Mouse (Mus musculus): ENCODE results near the gene Tmem169.
"Not testable (repeated sequence)": the region's sequence is repeated elsewhere in the genome, so short reads cannot be mapped to it uniquely, and the experiment has no call there.

Gene Tmem169

DNA sequence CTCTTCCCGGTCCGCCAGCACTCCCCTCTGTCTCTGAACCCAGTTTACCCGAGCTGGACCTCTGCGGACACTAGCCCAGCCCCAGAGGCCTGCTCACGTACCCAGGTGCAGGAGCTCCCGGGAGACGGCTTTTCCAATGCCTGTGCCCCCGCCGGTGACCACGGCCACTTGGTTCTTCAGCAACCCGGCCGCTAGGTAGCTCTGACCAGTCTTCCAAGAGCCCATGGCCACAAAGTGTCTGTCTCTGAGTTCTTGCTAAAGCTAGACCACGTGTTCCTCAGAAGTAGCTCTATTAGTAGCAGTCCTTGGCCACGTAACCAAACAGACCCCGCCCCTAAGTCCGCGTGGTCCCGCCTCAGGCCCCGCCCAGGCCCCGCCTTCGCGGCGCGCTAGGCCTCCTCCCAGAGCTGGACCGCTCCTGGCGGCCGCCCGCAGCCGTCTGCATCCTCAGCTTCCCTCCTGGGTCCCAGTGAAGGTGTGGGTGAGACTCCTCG lies at the start of gene Tmem169, which contains the start of gene Pecr:
Gene Tmem169, plus strand, starts transcription at position 378 of the 494 bp plus-strand sequence.
Gene Pecr, minus strand, starts transcription at position 323 of the 494 bp plus-strand sequence.
- peak; percentile 85 to 94 for DNase-seq (ENCODE audit: low spot score in 2 of 2)

GRCm38 (mm10) chr1:72236363-72237006 lies 47.7 kb upstream of the Tmem169 start:
- peak in 1 of 2 experiments; percentile 69 for DNase-seq (ENCODE audit: low spot score in 2 of 2)

GRCm38 (mm10) chr1:72237007-72237775 lies 47.0 kb upstream of the Tmem169 start:
- peak; percentile 55 to 63 for DNase-seq (ENCODE audit: low spot score in 2 of 2)

DNA sequence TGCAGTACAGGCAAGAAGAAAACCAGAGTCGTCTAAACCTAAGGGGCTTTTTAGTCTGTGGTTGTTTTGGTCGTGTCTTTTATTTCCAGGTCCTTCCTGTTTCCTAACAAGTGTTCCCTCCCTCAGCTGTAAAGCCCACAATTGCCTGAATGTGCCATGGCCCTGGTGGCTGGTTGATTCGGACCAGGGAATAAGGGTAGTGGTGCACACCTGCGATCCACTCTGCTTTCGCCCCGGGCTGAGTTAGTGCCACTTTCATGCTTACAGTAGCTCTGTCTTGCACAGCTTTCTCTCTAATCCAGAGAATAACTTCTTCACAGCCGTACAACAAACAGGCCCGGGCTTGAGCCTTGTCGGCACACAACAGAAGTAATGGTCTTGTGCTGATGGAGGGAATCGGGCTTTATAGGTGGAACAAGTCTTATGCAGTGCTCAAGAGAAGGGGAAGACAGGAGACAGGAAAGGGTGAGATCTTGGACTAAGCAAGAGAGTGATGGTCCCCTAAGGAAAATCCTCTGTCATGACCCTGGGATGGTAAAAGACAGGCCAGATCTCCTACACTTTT lies 46.1 kb upstream of the Tmem169 start:
- DNase-seq (ENCODE audit: low spot score in 2 of 2): no peak

DNA sequence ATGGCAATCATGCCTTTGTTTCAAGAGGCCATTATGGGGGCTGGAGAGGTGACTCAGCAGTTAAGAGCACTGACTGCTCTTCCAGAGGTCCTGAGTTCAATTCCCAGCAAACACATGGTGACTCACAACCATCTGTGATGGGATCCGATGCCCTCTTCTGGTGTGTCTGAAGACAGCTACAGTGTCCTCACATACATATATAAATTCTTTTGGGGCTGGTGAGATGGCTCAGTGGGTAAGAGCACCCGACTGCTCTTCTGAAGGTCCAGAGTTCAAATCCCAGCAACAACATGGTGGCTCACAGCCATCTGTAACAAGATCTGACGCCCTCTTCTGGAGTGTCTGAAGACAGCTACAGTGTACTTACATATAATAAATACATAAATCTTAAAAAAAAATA lies 45.1 kb upstream of the Tmem169 start:
- DNase-seq (ENCODE audit: low spot score in 2 of 2): not testable (repeated sequence)

DNA sequence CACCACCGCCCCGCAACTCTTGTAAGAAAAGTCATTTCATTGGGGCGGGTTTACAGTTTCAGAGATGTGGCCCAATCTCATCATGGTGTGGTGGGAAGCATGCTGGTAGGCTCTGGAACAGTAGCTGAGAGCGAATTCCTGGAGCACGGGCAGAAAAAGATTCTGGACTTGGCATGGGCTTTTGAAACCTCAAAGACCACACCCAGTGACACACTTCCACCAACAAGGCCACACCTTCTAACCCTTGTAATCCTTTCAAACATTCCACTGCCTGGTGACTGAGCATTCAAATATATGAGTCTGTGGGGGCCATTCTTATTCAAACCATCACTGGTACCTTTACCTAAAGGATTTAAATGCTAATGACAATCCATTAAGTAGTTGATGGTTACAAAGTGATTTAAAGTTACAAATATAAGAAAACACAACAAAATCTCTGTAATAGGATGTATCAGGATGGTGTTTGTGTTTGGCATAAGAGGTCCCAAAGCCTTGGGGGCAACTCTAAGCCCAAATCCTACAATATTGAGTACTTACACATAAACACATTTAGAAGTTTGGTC lies 41.5 kb upstream of the Tmem169 start:
- DNase-seq (ENCODE audit: low spot score in 2 of 2): no peak

GRCm38 (mm10) chr1:72243656-72244316 lies 40.4 kb upstream of the Tmem169 start:
- DNase-seq (ENCODE audit: low spot score in 2 of 2): peak; percentile 87 to 96

GRCm38 (mm10) chr1:72244317-72245036 lies 39.7 kb upstream of the Tmem169 start:
- no peak for DNase-seq (ENCODE audit: low spot score in 2 of 2)

DNA sequence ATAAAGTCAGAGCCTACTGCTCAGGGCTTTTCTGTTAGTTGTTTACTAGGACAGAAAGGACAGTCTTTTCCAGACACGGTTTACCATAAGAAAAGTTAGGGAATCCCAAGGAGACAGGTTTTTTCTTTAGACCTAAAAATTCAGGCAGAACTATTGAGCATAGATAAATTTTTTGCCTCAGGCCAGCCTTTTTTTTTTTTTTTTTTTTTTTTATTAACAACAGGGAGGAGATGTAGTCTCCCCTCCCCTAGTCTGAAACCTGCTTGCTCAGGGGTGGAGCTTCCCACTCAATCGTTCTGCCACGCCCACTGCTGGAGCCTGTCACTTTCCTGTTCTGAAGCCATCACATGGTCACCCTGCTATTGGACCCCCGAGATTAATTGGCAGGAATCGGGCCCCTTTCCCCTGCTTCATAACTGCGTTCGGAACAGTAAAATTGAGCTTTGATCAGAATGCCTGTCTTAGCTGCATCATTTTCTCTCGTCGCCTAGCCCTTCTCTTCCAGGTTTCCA lies 35.9 kb upstream of the Tmem169 start:
- not testable (repeated sequence) for DNase-seq (ENCODE audit: low spot score in 2 of 2)

DNA sequence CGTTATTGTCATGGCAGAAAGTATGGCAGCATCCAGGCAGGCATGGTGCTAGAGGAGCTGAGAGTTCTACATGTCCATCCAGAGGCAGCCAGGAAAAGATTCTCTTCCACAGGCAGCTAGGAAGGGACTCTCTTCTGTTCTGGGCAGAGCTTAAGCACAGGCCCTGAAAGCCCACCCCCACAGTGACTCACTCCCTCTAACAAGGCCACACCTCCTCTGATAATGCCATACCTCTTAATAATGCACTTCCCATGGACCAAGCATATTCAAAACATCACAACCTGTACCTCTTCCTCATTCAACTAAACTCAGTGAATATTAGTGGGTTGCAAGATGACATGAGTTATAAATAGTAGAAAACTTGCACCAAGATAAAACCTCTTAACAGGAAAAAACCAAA lies 32.4 kb upstream of the Tmem169 start:
- DNase-seq (ENCODE audit: low spot score in 2 of 2): no peak

- DNase-seq (ENCODE audit: low spot score in 2 of 2): no peak
Observed at GRCm38 (mm10) chr1:72253881-72254491, 30.2 kb upstream of the Tmem169 start.

GRCm38 (mm10) chr1:72254545-72255061 lies 29.6 kb upstream of the Tmem169 start:
- DNase-seq (ENCODE audit: low spot score in 2 of 2): peak; percentile 61 to 86

- DNase-seq (ENCODE audit: low spot score in 2 of 2): peak in 1 of 2 experiments; percentile 52
Observed at GRCm38 (mm10) chr1:72255062-72255853, 28.9 kb upstream of the Tmem169 start.

DNA sequence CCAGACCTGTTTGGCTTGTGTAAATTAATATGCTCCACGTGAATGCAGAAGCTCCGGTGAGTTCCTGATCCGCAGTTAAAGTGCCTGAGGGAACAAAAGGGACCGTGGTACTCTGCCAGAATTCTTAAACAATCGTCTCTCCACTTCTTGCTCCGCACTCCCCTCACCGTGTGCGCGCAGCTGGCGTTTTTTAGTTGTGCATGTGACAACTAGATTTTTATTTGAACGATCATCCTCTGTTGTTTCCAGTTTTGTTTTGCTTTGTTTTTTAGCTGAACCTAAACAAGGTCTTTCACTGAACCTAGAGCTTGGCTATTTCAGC lies 28.4 kb upstream of the Tmem169 start:
- no peak for DNase-seq (ENCODE audit: low spot score in 2 of 2)

DNA sequence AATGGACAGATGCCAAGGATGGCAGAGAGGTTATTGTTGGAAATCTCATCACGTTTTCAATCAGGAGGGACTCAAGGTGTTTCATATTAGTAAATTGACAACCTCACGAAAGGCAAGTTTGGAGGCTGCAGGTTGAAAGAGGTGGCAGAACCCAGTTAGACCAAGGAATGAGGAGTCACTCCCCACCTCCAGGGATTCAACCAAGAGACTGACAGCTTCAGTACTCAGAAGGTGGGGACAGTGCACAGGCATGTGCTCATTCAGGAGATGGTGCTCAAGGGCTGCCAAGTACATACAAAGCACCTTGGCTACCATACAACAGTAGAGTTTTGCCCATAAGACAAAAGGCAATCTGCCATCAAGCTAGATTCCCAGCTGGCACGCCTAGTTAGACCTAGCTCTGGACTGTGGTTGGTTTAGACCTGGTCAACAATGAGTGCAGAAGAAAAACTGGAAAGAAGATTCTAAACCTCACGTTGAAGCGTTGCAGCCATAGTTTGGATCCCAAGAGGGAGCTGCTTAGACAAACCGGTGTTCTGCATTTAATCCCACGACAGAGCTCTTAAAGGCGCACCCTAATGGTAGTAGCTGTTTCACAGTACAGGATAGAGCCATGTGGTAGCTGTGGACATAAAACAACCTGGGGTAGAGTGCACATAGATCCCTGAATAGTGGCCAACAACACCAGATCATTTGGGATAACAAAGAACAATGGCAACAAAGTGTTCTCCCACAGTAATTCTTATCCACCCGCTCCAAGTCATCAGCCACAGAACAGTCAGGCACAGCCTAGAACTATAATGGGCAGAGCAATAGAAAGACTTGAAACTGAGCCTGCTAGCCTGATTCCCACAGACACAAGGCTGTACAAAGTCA lies 27.6 kb upstream of the Tmem169 start:
- no peak for DNase-seq (ENCODE audit: low spot score in 2 of 2)

- no peak for DNase-seq (ENCODE audit: low spot score in 2 of 2)
Observed at GRCm38 (mm10) chr1:72263099-72263498, 21.1 kb upstream of the Tmem169 start.

GRCm38 (mm10) chr1:72278085-72278484 lies 6.1 kb upstream of the Tmem169 start:
- DNase-seq (ENCODE audit: low spot score in 2 of 2): no peak

- no peak for DNase-seq (ENCODE audit: low spot score in 2 of 2)
Observed at GRCm38 (mm10) chr1:72282604-72283003, 1.6 kb upstream of the Tmem169 start.

Data from left cerebral cortex, adult 9 months (tissue).